Mouse (Mus musculus) right cerebral cortex, postnatal 14 days (tissue): ENCODE data around the gene Acox1.

Experiments used
- DNase-seq: peaks from one replicate; pipeline ENCODE4 v3.0.0; 2022

The Acox1 gene

GRCm38 (mm10) chr11:116198639-116199531, at the start of gene Acox1, which contains the start of gene Ten1:
TSS of gene Acox1 (minus strand) at chr11:116199045.
TSS of gene Ten1 (plus strand) at chr11:116198855.
- peak; percentile 94 for DNase-seq

- DNase-seq: no peak
Observed at GRCm38 (mm10) chr11:116247502-116248222, 48.8 kb upstream of the Acox1 start.

GRCm38 (mm10) chr11:116245616-116246015, 46.8 kb upstream of the Acox1 start:
- DNase-seq: no peak

GRCm38 (mm10) chr11:116244580-116244979, 45.7 kb upstream of the Acox1 start:
- DNase-seq: no peak

GRCm38 (mm10) chr11:116241744-116242235, 42.9 kb upstream of the Acox1 start:
- DNase-seq: no peak

GRCm38 (mm10) chr11:116239797-116240196, 41.0 kb upstream of the Acox1 start:
- DNase-seq: no peak

GRCm38 (mm10) chr11:116237742-116238395, 39.0 kb upstream of the Acox1 start, which contains the start of gene Evpl:
TSS of gene Evpl (minus strand) at chr11:116238077.
- DNase-seq: no peak

GRCm38 (mm10) chr11:116234901-116235300, 36.1 kb upstream of the Acox1 start:
- no peak for DNase-seq

- DNase-seq: no peak
Observed at GRCm38 (mm10) chr11:116232427-116232826, 33.6 kb upstream of the Acox1 start.

- no peak for DNase-seq
Observed at GRCm38 (mm10) chr11:116228699-116229098, 29.9 kb upstream of the Acox1 start.

GRCm38 (mm10) chr11:116226414-116226813, 27.6 kb upstream of the Acox1 start:
- DNase-seq: peak; percentile 84

GRCm38 (mm10) chr11:116222740-116223059, 23.9 kb upstream of the Acox1 start:
- no peak for DNase-seq

- DNase-seq: no peak
Observed at GRCm38 (mm10) chr11:116221931-116222739, 23.3 kb upstream of the Acox1 start.

- DNase-seq: no peak
Observed at GRCm38 (mm10) chr11:116219885-116220284, 21.0 kb upstream of the Acox1 start.

GRCm38 (mm10) chr11:116218737-116219400, 20.0 kb upstream of the Acox1 start:
- peak; percentile 84 for DNase-seq

GRCm38 (mm10) chr11:116218263-116218662, 19.4 kb upstream of the Acox1 start:
- DNase-seq: no peak

- no peak for DNase-seq
Observed at GRCm38 (mm10) chr11:116216549-116216948, 17.7 kb upstream of the Acox1 start.

GRCm38 (mm10) chr11:116215991-116216390, 17.1 kb upstream of the Acox1 start:
- no peak for DNase-seq

- no peak for DNase-seq
Observed at GRCm38 (mm10) chr11:116215181-116215580, 16.3 kb upstream of the Acox1 start.

GRCm38 (mm10) chr11:116213877-116214510, 15.1 kb upstream of the Acox1 start:
- DNase-seq: no peak

GRCm38 (mm10) chr11:116212847-116213246, 14.0 kb upstream of the Acox1 start:
- no peak for DNase-seq
